Mouse (Mus musculus) embryonic facial prominence, embryonic 14.5 days (tissue): ENCODE measurements around the gene Cep95. TPM values are rescaled to one million over a fixed set of nuclear protein-coding genes. Genes with fewer than 3 reads are reported as not detected.

Experiments used
- ATAC-seq: fragments of 200-750 bp; cut with Nextera tagmentation; 2 replicates; pipeline ENCODE4 v1.8.0; 2017; ENCODE audit warnings: low read depth, moderate number of reproducible peaks, moderate TSS enrichment
- DNase-seq: peaks from one replicate; pipeline ENCODE4 v3.0.0-alpha.2; 2015; ENCODE audit warnings: low spot score
- H3K27ac ChIP-seq: fragments of 300-500 bp; sonication (generic); replicated peaks from 2 replicates; pipeline ENCODE4 v1.5.1; 2014; ENCODE audit warnings: low read depth, mild to moderate bottlenecking, low read length, moderate library complexity
- H3K27me3 ChIP-seq: fragments of 300-500 bp; sonication (generic); replicated peaks from 2 replicates; pipeline ENCODE4 v1.6.1; 2014; ENCODE audit warnings: low read length; ENCODE audit not compliant: control insufficient read depth, insufficient read depth
- H3K36me3 ChIP-seq: fragments of 300-500 bp; sonication (generic); 2 replicates; pipeline ENCODE4 v1.6.1; 2014; ENCODE audit warnings: low read length, mixed read lengths; ENCODE audit not compliant: control insufficient read depth, insufficient read depth
- H3K4me1 ChIP-seq: fragments of 300-500 bp; sonication (generic); 2 replicates; pipeline ENCODE4 v1.6.1; 2014; ENCODE audit warnings: antibody characterized with exemption, low read length; ENCODE audit not compliant: control insufficient read depth, insufficient read depth
- H3K4me2 ChIP-seq: fragments of 300-500 bp; sonication (generic); 2 replicates; pipeline ENCODE4 v1.6.1; 2014; ENCODE audit warnings: low read depth, mild to moderate bottlenecking, low read length, moderate library complexity, mixed read lengths
- H3K4me3 ChIP-seq: fragments of 300-500 bp; sonication (generic); 2 replicates; pipeline ENCODE4 v1.5.1; 2014; ENCODE audit warnings: low read depth, mild to moderate bottlenecking, low read length
- H3K9ac ChIP-seq: fragments of 300-500 bp; sonication (generic); 2 replicates; pipeline ENCODE4 v1.6.1; 2014; ENCODE audit warnings: low read depth, mild to moderate bottlenecking, low read length, moderate library complexity, mixed read lengths
- H3K9me3 ChIP-seq: fragments of 300-500 bp; sonication (generic); 2 replicates; pipeline ENCODE4 v1.6.1; 2016; ENCODE audit warnings: low read length; ENCODE audit not compliant: control insufficient read depth
- WGBS: fragments of 180-500 bp; shearing (Covaris S2); extraction: QIAGEN DNeasy Blood & Tissue Kit; methylation state at CpG from one replicate; pipeline ENCODE4 v1.1.7; 2014; 5-methylcytosine and 5-hydroxymethylcytosine counted together
- polyA plus RNA-seq: library from polyadenylated mRNA; unstranded; fragments of >200 nt; fragmentation: Nextera tagmentation; extraction: Ambion mirVana; gene quantifications from 2 replicates; pipeline ENCODE4 v1.2.1, GENCODE M21; 2014

Cep95 gene
- polyA plus RNA-seq, 1 experiment from 2014 or later, result 15.8 TPM

DNA sequence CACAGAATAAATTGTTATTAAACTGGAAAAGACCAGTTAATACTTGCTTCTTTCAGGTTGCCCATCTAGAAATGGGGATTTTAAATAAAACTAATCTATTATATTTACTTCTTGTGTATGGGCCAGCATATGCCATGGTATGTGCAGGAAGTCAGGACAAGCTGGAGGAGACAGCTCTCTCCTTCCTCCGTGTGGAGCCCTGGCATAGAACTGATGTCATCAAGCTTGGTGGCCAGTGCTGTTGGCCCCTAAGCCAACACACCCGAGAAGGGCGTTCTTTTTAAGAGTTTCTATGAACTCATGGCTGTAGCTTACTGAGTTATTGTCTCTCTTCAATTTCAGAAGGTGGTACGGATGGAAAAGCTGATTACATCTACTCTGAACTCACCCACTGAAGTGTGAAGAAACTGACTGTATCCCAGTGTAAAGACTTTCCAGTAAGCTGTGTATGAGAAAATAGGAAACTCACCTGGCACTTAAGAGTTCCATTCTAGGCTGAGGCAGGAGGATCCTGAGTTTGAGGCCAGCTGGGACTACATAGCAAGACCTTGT is 22.4 kb upstream of the Cep95 start:
- no peaks in the 10 kb centered on the region for H3K27me3 ChIP-seq
- H3K4me3 ChIP-seq, result no peak overlapping the region
- ATAC-seq (no peak), DNase-seq (no peak)
- H3K36me3 ChIP-seq, result peaks cover 68% of the 10 kb centered on the region
- H3K4me1 ChIP-seq, result 0 out of 2 replicates have a peak, but pooled peaks cover 11% of the 10 kb centered on the region
- H3K9ac ChIP-seq, result no peak overlapping the region
- H3K27ac ChIP-seq, result no peak overlapping the region
- no peak overlapping the region for H3K4me2 ChIP-seq
- 0 out of 2 replicates have a peak, but pooled peaks cover 3% of the 10 kb centered on the region for H3K9me3 ChIP-seq
- WGBS, result 91% methylated on average over 4 of the region's 4 CpGs

DNA sequence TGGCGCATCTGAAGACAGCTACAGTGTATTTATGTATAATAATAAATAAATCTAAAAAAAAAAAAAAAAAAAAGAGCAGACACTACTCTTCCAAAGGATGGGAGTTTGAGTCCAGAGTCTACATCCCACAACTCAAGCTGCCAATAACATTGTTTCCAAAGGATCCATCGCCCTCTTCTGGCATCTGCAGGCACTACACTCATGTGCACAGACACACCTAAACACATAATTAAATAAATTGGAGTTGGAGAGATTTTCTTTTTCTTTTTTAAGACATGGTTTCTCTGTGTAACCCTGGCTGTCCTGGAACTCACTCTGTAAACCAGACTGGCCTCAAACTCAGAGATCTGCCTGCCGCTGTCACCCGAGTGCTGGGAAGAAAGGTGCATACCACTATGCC is 21.5 kb upstream of the Cep95 start:
- H3K4me2 ChIP-seq, result no peak overlapping the region
- no peak overlapping the region for H3K4me3 ChIP-seq
- 0 out of 2 replicates have a peak, but pooled peaks cover 8% of the 10 kb centered on the region for H3K4me1 ChIP-seq
- ATAC-seq (no peak), DNase-seq (no peak)
- 92% methylated on average over 4 of the region's 4 CpGs for WGBS
- 0 out of 2 replicates have a peak, but pooled peaks cover 3% of the 10 kb centered on the region for H3K9me3 ChIP-seq
- H3K27ac ChIP-seq, result no peak overlapping the region
- no peak overlapping the region for H3K9ac ChIP-seq
- H3K27me3 ChIP-seq, result no peaks in the 10 kb centered on the region
- peaks cover 77% of the 10 kb centered on the region for H3K36me3 ChIP-seq

DNA sequence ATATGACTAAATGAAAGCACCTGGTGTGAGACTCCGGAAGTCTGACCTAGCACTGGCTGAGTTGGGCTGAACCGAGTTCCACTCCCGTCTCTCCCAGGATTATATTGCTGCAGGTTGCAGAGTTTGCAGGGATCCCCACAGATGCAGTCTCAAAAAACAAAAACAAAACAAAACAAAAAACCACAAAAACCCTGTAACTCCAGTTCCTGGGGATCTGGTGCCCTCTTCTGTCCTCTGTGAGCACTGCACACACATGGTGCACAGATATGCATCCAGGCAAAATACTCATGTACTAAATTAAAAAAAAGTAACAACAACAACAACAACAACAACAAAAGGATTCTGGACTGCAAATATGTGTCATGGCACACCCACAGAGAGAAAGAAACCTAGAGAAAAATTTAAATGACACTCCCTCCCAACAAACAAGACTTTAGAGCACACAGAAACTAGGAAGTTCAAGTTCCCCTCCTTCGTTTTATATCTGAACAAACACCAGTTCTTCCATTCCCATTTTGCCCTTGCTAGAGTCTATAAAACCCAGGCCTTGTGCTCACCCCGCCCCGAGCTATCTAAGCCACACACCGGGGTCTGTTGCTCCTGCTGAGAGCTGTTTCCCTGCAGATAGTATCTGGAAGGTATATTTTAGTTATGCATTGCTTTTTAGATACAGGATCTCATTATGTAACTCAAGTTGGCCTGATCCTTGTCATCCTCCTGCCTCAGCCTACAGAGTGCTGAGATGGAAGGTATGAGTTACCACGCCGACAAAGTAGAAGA is 18.7 kb upstream of the Cep95 start:
- H3K27me3 ChIP-seq, result no peaks in the 10 kb centered on the region
- peaks cover 96% of the 10 kb centered on the region for H3K36me3 ChIP-seq
- H3K9ac ChIP-seq, result no peak overlapping the region
- WGBS, result 91% methylated on average over 9 of the region's 9 CpGs
- H3K4me1 ChIP-seq, result no peaks in the 10 kb centered on the region
- DNase-seq, result no peak
- no peak overlapping the region for H3K4me3 ChIP-seq
- no peak overlapping the region for H3K4me2 ChIP-seq
- no peak overlapping the region for H3K27ac ChIP-seq
- ATAC-seq, result no peak
- H3K9me3 ChIP-seq, result 0 out of 2 replicates have a peak, but pooled peaks cover 3% of the 10 kb centered on the region

DNA sequence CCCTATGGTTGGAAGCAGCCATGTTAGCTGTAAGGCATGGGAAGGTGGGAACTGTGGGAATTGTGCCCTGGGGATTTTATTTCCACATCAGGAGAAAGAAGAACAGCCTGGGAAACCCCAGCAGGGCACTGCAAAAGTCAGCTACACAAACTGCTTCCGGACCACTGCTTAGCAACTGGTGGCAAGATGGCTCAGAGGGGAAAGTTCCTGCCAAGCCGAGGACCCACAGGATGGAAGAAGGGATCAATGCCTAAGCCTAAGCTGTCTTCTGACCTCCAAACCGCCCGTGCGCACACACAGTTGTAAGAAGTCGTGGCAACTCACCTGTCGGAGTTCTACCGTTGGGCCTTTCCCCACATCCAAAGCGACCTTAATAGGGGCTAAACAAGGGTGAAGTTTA is 16.0 kb upstream of the Cep95 start:
- Histone ChIP-seq H3K4me3 (no peak overlapping the region), H3K4me2 (no peak overlapping the region), H3K4me1 (no peaks in the 10 kb centered on the region), H3K36me3 (peaks cover 88% of the 10 kb centered on the region), H3K9ac (no peak overlapping the region), H3K27me3 (no peaks in the 10 kb centered on the region), H3K9me3 (no peaks in the 10 kb centered on the region), H3K27ac (no peak overlapping the region)
- ATAC-seq (no peak), DNase-seq (no peak)
- 93% methylated on average over 9 of the region's 9 CpGs for WGBS

DNA sequence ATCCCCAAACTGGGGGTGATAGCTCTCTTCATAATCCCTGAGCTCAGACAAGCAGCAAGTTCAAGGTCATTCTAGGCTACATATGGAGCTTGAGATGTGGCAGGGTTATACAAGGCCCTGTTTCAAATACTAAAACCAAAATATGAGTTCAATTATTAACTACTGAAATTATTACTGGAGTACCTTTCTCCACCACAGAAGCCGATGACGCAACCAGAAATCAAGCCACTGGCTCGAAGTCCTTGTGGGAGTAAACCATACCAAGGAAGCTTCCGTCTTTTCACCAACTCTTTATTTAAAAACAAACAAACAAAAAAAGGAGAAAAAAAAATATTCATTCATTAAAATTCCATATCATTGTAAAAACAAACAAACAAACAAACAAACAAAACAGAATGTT is 12.1 kb upstream of the Cep95 start:
- H3K4me3 ChIP-seq, result no peak overlapping the region
- no peaks in the 10 kb centered on the region for H3K27me3 ChIP-seq
- H3K4me2 ChIP-seq, result no peak overlapping the region
- H3K9me3 ChIP-seq, result no peaks in the 10 kb centered on the region
- no peak overlapping the region for H3K27ac ChIP-seq
- WGBS, result 93% methylated on average over 4 of the region's 4 CpGs
- no peak overlapping the region for H3K9ac ChIP-seq
- peaks cover 70% of the 10 kb centered on the region for H3K36me3 ChIP-seq
- ATAC-seq, result no peak
- no peaks in the 10 kb centered on the region for H3K4me1 ChIP-seq
- DNase-seq, result no peak

DNA sequence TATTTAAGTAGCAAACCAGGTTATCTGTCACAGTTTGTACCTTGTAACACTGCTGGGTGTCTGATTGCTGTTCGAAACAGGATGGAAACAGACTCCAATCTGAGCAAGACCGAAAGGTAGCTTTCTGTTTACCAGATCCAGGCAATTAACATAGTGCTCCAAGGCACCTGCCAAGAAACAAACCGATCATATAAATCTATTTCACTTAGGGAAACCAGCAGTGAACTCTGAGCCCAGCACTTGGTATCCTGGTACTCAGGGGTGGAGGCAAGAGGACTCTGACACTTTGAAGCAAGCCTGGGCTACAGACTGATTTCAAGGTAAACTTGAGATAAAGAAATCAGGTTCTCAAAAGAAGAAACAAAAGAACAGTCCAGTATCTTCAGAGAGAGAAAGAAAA is 11.7 kb upstream of the Cep95 start:
- WGBS, result 92% methylated on average over 3 of the region's 3 CpGs
- no peak overlapping the region for H3K4me3 ChIP-seq
- ATAC-seq (no peak), DNase-seq (no peak)
- H3K4me2 ChIP-seq, result no peak overlapping the region
- peaks cover 70% of the 10 kb centered on the region for H3K36me3 ChIP-seq
- no peaks in the 10 kb centered on the region for H3K4me1 ChIP-seq
- no peaks in the 10 kb centered on the region for H3K9me3 ChIP-seq
- no peak overlapping the region for H3K9ac ChIP-seq
- no peaks in the 10 kb centered on the region for H3K27me3 ChIP-seq
- no peak overlapping the region for H3K27ac ChIP-seq

DNA sequence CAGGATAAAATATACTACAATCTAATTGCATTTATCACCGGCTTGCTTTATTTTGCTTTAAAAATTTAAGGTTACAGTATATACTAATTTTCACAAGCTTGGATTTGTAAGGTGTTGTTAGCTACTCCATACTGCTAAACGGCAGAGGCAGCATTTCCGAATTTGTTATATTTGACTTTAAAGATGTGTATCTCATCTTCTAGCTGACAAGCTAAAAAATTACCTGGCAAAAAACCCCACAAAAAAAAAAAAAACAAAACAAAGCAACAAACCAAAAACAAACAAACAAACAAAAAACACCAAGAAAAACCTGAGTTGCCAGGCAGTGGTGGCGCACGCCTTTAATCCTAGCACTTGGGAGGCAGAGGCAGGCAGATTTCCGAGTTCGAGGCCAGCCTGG is 10.9 kb upstream of the Cep95 start:
- Histone ChIP-seq H3K36me3 (peaks cover 70% of the 10 kb centered on the region), H3K9me3 (no peaks in the 10 kb centered on the region), H3K9ac (no peak overlapping the region), H3K4me2 (peak overlapping the region; percentile 57), H3K4me1 (no peaks in the 10 kb centered on the region), H3K4me3 (peak overlapping the region; percentile 87), H3K27ac (no peak overlapping the region), H3K27me3 (no peaks in the 10 kb centered on the region)
- no peak for DNase-seq
- 90% methylated on average over 7 of the region's 7 CpGs for WGBS
- ATAC-seq, result no peak

DNA sequence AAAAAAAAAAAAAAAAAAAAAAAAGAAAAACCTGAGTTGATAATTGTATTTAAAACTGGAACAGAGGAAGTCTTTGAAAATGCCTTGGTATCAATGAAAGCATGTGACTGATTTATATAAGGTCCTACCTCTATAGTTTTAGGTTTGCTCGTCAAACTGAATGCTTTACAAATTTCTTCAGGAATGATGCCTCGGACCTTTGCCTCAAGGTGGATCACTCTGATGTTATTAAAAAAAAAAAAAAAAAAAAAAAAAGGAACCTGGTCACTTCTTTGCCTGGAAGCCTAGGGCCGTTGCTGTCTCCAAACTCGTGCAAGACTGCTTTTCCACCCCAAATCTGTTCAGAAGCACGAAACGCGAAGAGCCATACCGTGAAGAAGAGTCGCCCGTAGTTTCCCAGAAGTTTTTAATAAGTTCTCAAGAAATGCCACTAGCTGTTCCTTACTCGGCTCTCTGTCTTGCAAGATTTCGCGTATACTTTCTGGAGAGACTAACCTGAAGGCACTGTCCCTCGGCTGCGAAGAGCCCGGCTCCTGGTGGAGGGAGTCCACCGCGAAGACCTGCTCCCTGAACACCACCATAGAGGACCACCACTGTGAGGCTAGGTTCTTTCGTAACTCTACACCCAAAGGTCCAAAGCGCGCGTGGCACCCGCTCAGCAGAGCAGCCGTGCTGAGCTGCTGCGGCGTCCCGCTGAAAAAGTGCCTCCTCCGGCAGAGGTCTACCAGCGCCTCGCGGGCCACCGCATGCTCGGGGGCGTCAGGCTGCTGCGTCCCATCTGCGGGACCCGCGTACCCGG is 10.3 kb upstream of the Cep95 start:
- no peaks in the 10 kb centered on the region for H3K27me3 ChIP-seq
- peak overlapping the region; percentile 90 for H3K9ac ChIP-seq
- peak overlapping the region; percentile 87 for H3K4me3 ChIP-seq
- H3K4me2 ChIP-seq, result peak overlapping the region; percentile 57
- WGBS, result 1% methylated on average over 35 of the region's 39 CpGs
- H3K9me3 ChIP-seq, result no peaks in the 10 kb centered on the region
- peak overlapping the region; percentile 99 for H3K27ac ChIP-seq
- no peaks in the 10 kb centered on the region for H3K4me1 ChIP-seq
- H3K36me3 ChIP-seq, result peaks cover 70% of the 10 kb centered on the region
- peak; percentile 80 for ATAC-seq
- DNase-seq, result no peak
